Mouse (Mus musculus) cortical plate, adult 2 months (tissue): ENCODE measurements around the gene Amt. TPM values are rescaled to one million over a fixed set of nuclear protein-coding genes. Genes with fewer than 3 reads are reported as not detected.
A peak's percentile ranks its signal among the peaks of the same experiment; 100 is the strongest.
"Not testable (repeated sequence)": the region's sequence is repeated elsewhere in the genome, so short reads cannot be mapped to it uniquely, and the experiment has no call there.

ENCODE experiments used
- H3K27ac ChIP-seq: fragments of 200-500 bp; 2 replicates; pipeline ENCODE4 v1.5.1; 2012; ENCODE audit warnings: low read length, control low read depth, inconsistent platforms; ENCODE audit not compliant: insufficient read depth
- H3K4me1 ChIP-seq: fragments of 200-500 bp; 2 replicates; pipeline ENCODE4 v1.6.1; 2011; ENCODE audit warnings: low read length; ENCODE audit not compliant: control insufficient read depth, insufficient read depth
- H3K4me3 ChIP-seq: fragments of 200-500 bp; 2 replicates; pipeline ENCODE4 v1.5.1; 2011; ENCODE audit warnings: mild to moderate bottlenecking, low read length, control low read depth; ENCODE audit not compliant: insufficient read depth
- CTCF ChIP-seq: fragments of 200-500 bp; IDR thresholded peaks from 2 replicates; pipeline ENCODE4 v1.5.1; 2011; ENCODE audit warnings: mild to moderate bottlenecking, control low read depth, low read length; ENCODE audit not compliant: insufficient read depth; ENCODE audit errors: extremely low read depth
- POLR2A ChIP-seq: fragments of 200-500 bp; IDR thresholded peaks from 2 replicates; pipeline ENCODE4 v1.6.1; 2011; ENCODE audit warnings: mild to moderate bottlenecking, low read length, control low read depth; ENCODE audit not compliant: insufficient read depth; ENCODE audit errors: extremely low read depth
- polyA plus RNA-seq: library from polyadenylated mRNA; depleted of rRNA; stranded (reverse); fragments of >200 nt; gene quantifications from 2 replicates; pipeline ENCODE4 v1.2.3, GENCODE M21; 2012

Amt gene
- polyA plus RNA-seq, 1 experiment: 55.0 TPM

DNA sequence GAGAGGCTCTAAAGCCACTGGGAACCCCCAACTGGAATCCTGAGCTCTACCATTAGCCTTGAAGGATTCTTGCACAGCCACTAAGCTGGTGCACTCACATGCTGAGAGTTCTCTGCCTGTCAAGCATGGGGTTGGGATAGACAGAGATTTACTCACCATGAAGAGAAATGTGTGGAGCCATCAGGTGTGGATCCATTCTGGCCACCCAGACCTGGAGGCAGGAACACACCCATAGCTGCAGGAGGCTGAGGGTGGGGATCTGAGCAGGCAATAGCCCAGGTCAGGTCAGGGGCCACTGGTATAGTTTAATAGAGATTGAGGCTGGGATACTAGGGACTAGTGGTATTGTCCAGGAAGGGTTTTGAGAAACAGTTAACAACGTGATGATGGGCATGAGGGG lies 8.5 kb downstream of the Amt start:
- H3K27ac ChIP-seq: peak overlapping the region; percentile 25; the same call in 1 of the 2 replicates
- no peak for TF ChIP-seq POLR2A
- TF ChIP-seq CTCF: no peak
- H3K4me3 ChIP-seq: peak overlapping the region; percentile 70
- peaks cover 3% of the 10 kb centered on the region; the same call in 1 of the 2 replicates for H3K4me1 ChIP-seq

DNA sequence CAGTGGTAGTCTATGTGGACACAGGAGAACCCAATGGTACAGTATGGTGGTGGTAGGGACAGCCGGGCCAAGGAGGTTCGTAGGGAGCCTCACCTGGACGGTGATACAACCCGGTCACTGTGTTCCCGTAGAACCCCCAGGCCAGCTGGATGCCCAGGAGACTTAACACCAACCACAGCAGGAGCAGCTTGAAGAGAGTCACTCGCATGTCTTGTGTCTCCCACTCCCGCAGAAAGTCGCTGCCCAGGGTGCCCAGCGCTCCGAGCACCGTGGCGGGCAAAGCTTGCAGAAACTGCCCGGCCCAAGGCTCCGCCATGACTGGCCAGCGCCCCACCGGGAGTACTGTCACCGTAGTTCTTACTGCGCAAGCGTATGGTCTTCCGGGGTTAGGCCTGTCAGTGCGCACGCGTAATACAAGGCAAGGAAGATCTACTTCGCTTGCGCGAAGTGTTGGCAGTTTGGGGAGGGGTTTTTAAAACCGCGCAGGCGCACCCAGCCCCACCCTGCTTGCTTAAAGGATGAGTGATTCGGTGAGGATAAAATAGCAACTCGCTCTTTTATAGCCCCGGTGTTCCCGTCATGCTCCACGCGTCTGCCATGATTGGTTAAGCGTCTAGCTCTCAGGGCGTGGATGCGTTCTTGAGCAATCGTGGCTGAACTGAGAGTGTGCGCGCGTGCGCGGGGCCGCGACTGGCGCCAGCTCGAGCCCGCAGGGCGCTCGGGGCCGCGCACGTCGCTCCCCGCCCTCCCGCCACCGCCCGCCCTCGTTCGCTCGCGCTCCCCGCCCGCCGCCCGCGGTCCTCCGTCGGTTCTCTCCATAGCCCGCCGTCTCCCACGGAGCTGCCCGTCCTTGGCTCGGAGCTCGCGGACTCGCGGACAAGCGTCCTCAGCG lies 9.2 kb downstream of the Amt start, which contains the start of the genes Rhoa and Tcta:
TSS of gene Rhoa (plus strand) at position 501 of the 892 bp plus-strand sequence.
TSS of gene Tcta (minus strand) at position 532 of the 892 bp plus-strand sequence.
- TF ChIP-seq CTCF: no peak
- peak; percentile 98 for TF ChIP-seq POLR2A
- peak within 1 kb of the TSS; percentile 96 for H3K27ac ChIP-seq
- peaks cover 3% of the 10 kb centered on the region; the same call in 1 of the 2 replicates for H3K4me1 ChIP-seq
- peak within 1 kb of the TSS; percentile 70 for H3K4me3 ChIP-seq

- peak overlapping the region; percentile 70 for H3K4me3 ChIP-seq
- TF ChIP-seq CTCF: no peak
- no peak for TF ChIP-seq POLR2A
- peak overlapping the region; percentile 96 for H3K27ac ChIP-seq
- peaks cover 3% of the 10 kb centered on the region; the same call in 1 of the 2 replicates for H3K4me1 ChIP-seq
Observed at GRCm38 (mm10) chr9:108306571-108306980, 9.9 kb downstream of the Amt start.

DNA sequence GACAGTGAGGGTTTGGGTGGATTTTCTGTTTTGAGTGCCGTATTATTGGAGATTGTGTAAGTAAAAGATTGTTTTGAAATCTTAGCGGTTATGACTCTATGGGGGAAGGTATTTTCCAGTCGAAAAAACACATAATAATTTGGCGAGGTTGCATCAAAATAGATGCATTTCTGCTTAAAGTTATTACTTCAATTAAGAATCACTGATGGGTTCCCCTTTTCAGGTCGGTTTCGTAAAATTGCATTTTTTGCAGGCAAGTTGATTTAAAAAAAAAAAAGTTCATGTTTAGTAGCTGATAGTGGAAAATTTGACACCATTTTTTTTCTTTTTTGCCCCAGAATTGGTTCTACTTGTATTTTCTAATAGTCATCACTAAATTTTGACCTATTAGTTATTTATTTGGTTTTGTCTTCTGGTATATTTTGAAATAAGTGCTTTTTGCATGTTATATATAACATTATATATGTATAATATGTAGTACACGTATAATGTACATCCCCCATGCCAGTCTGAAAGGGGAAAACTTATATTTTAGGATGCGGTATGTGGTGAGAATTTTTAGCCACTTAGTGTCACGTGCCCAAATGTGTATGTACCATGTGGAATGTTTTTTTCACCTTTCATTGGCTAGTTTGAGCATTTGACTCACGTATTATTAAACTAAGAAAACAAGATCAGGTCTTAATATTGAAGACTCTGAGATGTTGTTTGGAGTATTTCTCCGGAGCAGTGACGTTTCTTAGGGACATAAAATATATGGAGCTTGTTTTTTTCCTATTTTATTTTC lies 10.6 kb downstream of the Amt start:
- TF ChIP-seq CTCF (no peak), POLR2A (no peak)
- no peak overlapping the region for H3K27ac ChIP-seq
- peak overlapping the region; percentile 70 for H3K4me3 ChIP-seq
- peaks cover 5% of the 10 kb centered on the region; the same call in 1 of the 2 replicates for H3K4me1 ChIP-seq

DNA sequence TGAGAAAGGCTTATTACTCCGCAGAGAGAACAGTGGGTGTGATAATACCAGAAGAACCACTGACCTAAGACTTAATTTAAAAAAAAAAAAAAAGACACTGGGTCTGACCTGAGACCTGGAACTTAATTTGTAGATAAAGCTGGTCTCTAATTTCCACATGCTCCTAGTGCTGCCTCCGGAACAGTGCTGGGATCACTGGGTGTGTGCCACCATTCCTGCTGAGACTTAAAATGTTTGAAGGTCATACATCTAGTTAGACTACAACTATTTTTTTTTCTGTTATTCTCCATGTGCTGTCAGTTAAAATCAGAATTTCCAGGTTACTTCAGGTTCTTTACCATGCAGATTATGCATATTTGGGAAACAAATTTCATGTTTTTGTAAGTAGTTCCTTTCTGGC lies 11.5 kb downstream of the Amt start:
- H3K27ac ChIP-seq: no peak overlapping the region
- peak overlapping the region; percentile 33; the same call in 1 of the 2 replicates for H3K4me3 ChIP-seq
- no peak for TF ChIP-seq CTCF
- TF ChIP-seq POLR2A: no peak
- peaks cover 5% of the 10 kb centered on the region; the same call in 1 of the 2 replicates for H3K4me1 ChIP-seq

DNA sequence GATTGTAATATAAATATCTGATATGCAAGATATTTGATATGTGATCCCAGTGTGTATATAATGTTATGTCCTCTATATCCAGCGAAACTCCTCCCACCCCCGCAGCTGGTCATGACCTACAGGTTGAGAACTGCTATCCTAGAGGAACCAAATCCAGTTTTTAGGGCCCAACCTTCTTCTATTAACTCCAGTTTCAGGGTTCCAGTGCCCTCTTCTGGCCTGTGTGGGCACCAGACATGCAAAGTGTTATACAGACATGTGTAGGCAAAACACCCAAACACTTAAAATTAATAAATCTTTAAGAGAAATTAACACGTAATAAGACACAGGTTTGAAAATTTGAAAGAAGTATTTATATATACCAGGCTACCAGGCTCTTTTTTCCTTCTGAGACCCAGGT lies 20.9 kb downstream of the Amt start:
- H3K4me1 ChIP-seq: peaks cover 2% of the 10 kb centered on the region; the same call in 1 of the 2 replicates
- no peak for TF ChIP-seq POLR2A
- no peak for TF ChIP-seq CTCF
- H3K4me3 ChIP-seq: no peak overlapping the region
- H3K27ac ChIP-seq: no peak overlapping the region

DNA sequence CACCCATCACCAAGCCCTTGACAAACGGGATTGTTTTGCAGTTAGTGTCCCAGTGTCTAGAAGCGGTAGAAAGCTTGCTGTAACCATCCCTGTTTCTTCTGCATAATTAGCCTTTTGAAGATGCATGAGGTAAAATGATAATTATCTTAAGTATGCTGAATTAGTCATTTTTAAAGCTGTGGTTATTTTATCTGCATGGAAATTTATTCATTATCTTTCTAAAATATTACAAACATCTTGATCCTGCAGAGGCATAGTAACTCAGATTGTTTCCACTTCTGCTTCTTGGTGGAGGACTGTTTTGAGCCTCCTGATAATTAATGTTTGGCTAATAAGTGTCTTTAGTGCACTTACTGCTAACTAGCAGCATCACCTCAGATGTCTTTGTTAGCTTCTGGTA lies 21.8 kb downstream of the Amt start:
- H3K4me1 ChIP-seq: peaks cover 2% of the 10 kb centered on the region; the same call in 1 of the 2 replicates
- H3K27ac ChIP-seq: no peak overlapping the region
- TF ChIP-seq POLR2A (no peak), CTCF (no peak)
- no peak overlapping the region for H3K4me3 ChIP-seq

GRCm38 (mm10) chr9:108322054-108322453 lies 25.4 kb downstream of the Amt start:
- H3K4me1 ChIP-seq, H3K4me3 ChIP-seq, H3K27ac ChIP-seq: not testable (repeated sequence)

GRCm38 (mm10) chr9:108324784-108325183 lies 28.1 kb downstream of the Amt start:
- Histone ChIP-seq H3K4me3 (no peak overlapping the region), H3K27ac (no peak overlapping the region), H3K4me1 (0 out of 2 replicates have a peak, but pooled peaks cover 2% of the 10 kb centered on the region)
- no peak for TF ChIP-seq CTCF

- TF ChIP-seq CTCF (no peak), POLR2A (no peak)
- H3K4me3 ChIP-seq: no peak overlapping the region
- H3K27ac ChIP-seq: no peak overlapping the region
- H3K4me1 ChIP-seq: 0 out of 2 replicates have a peak, but pooled peaks cover 2% of the 10 kb centered on the region
Observed at GRCm38 (mm10) chr9:108325811-108326210, 29.2 kb downstream of the Amt start.
